Mouse (Mus musculus): ENCODE measurements around the gene Arfip1.

Arfip1 gene

DNA sequence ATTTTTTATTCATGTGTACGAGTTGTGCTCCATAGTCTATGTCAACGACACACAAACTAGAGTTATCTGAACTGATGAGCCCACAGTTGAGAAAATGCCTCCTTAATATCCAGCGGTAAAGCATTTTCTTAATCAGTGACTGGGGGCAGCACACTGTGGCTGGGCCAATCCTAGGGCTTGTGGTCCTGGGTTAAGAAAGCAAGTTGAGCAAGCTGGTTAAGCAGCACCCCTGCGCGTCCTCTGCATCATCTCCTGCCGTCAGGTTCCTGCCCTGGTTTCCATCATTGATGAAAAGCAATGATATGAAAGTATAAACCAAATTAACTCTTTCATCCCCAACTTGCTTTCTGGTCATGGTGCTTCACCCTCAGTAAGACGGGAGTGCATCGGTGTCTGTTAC, 89.8 kb downstream of the Arfip1 start:
- in situ Hi-C loops (cut with MboI; ENCODE audit: low sequenced_read_pairs): no loop called here

DNA sequence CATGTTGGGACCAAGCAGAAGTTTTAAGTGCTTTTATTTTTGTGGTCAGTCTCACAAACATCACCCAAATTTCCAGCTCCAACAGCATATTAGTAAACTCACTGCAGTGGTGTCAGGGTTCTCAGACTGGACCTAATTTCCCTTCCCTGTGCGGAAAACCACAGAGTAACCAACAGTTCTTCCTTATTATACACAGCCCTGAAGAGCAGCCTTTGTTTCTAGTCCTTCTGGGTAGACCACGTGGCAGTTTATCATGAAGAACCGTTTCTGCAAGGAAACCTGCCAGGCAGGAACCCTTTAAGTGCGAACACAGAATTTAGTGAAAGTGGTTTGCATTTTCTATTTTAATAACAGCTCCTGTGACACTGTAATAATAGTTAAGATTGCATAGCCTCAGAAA, 90.3 kb downstream of the Arfip1 start:
- in situ Hi-C loops (cut with MboI; ENCODE audit: low sequenced_read_pairs): no loop called here

DNA sequence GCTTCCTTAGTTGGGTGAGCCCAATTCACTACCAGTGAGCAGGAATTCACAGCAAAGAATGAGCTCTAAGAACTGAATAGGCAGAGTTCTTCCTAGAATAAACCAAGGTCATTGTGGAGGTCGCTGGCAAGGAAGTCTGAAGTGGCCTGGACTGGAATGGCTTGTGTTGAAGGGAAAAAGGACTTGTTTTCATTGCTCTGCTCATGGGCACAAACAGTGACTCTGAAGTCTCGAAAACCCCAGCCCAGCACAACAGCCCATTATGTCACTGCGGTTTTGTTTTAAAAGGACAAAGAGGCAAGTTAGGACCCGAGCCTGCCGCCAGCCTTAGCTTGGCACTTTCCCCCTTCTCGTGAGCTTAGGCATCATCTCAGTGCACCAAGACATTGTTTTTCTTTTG, 93.7 kb downstream of the Arfip1 start:
- in situ Hi-C loops (cut with MboI; ENCODE audit: low sequenced_read_pairs): no loop called here

DNA sequence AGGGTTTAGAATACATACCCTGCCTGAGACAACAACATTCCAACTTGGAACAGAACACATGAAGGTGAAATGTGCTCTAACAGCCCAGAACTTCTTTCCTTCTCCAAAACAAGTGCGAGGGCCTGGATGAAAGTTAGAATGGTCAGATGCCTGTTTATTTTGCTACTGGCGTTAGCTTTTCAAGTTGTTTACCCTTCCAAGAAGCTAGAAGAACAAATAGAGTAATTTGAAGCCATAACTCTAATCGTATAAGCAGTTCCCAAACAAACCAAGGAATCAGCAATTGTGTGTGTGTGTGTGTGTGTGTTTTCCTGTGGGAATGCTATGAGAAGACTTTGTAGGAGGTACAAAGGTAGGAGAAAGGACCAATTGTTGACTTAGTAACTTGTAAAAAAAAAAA, 97.5 kb downstream of the Arfip1 start:
- in situ Hi-C loops (cut with MboI; ENCODE audit: low sequenced_read_pairs): no loop called here

DNA sequence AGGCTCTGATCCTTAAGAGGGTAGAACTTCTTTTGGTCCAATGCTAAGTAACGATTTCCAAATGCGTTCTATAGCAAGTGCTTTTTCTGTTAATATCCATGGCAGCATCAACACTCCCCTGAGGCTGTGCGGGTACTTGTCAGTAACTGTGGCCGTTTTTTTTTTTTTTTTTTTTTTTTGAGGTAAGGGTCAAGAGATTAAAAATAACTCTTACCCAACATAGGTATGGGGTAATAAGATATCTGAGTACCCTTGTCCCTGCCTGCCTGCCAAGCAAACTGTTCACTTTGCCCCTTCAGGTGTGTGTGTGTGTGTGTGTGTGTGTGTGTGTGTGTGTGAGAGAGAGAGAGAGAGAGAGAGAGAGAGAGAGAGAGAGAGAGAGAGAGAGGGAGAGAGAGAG, 98.1 kb downstream of the Arfip1 start:
- in situ Hi-C loops (cut with MboI; ENCODE audit: low sequenced_read_pairs): no loop called here

DNA sequence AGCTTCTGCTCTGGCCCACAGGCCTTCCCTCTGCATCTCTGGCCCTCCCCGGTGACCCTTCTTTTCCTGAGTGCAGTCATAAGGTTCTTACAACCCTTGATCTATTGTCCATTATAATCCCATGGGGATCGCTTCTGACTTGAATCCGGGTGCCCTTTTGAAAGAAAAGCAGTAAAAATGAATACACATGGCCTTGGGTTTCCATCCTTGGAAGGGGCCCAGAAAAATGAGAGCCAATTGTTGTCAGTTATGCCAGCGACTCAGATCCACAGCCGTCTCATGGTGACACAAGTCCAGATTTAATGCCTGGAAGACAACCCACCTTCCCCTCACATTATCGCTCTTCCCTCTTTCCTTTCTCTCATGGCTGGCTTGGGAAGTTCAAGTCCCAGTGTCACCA, 100.3 kb downstream of the Arfip1 start:
- in situ Hi-C loops (cut with MboI; ENCODE audit: low sequenced_read_pairs): no loop called here

DNA sequence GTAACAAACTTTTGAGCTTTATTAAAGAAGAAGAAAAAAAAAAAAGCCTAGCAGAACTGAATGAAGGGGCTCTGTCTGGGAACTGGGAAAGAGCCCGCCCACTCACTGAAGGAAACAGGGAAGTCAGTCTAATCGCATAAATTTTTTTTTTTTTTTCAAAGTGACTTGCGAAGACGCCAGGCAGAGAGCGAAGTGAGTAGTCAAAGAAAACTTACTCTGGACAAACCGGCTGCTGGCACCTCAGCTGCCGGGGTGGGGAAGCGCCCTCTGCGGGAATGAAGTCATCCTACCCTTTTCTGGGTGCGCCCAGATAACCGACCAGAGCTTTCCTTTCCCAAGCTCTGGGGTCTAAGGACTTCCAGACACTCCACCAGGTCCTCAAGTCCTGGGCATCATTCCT, 101.3 kb downstream of the Arfip1 start:
- in situ Hi-C loops (cut with MboI; ENCODE audit: low sequenced_read_pairs): no loop called here

DNA sequence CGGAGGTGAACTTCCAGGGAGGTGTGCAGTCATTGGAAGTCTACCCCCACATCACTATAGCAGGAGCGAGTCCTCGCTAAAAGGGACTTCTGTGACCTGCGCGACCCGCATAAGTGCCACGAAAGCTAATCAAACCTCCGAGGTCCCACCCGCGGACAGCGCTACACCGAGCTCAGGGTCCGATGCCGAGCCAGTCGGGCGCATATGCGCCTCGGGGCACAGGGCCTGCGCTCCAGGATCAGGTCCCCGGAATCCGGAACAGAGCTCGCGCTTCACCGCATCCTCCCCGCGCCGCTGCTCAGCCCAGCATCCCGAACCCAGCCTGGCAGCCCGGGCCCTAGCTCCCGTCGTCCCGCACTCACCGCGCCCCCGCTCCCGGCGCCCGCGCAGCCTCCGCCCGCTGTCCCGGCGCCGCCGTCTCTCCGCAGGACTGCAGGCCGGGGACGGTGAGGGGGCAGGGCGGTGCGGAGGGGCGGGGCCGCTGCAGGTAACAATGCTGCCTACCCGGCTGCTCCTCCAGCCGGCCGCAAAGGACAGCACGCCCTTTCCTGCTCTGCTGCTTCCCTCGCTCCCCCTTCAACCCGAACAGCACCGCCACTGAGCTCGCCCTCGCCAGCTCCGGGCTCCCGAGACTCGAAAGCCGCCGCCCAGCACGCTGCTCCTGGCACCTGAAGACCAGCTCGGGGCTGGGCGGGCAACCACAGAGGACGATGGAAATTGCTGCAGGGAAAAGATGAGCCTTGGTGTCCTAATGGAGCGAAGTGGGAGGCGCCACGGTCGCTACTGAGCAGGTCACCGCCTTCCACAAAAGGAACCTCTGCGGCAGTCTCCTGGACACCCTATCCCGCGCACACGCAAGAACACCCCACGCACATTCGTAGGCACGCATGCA, 102.2 kb downstream of the Arfip1 start, which contains the start of gene Fhdc1:
TSS of gene Fhdc1 (minus strand) at position 424 of the 892 bp plus-strand sequence.
- in situ Hi-C loops (cut with MboI; ENCODE audit: low sequenced_read_pairs): no loop called here

DNA sequence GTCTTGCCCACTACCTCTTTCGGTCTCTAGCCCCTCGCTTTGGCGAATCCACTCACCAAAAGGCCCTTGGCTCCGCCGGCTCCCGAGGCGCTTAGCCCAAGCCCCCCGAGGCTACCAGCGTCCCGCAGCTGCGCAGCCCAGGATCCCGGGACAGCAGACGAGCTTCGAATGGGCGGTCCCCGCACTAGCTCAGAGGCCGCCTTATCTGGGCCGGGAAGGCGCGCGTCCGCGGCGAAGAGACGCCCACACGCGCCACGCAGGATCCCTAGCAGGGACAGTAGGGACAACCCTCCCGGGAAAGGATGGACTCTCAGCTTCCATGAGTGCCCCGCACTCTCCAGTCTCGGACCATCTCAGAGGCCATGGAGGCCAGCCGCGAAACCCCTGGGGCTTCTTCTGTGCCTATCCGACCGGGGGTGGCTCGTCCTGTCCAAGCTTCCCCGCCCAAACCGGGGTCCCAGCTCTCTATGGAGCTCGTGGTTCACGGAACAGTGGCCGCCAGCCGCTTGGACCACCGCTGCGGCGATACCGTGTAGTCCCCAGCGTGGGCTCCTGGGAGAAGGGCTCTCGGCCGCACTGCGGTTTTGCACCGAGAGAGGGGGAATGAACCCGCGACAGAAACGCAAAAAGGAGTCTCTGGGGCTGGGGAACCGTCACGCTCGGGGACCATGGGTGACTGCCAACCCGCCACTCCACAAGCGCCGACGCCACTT, 103.0 kb downstream of the Arfip1 start:
- in situ Hi-C loops (cut with MboI; ENCODE audit: low sequenced_read_pairs): no loop called here

DNA sequence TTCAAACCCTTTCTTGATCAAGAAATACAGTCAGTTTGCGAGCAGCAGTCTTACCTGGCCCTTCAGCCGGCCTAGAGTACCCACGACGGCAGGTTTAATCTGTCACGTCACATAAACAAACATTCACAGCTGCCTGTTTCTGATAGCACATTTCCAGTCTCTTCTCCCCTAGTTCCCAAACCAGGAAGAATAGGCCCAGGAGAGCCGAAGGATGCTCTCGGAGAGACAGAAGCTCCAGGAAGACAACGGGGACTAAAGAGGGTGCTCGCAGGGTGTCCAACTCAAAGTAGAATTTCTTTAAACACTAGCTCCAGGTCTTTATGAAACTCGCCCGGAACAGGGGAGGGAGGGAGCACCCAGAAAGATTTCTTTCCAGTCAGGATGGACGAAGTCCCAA, 103.5 kb downstream of the Arfip1 start:
- in situ Hi-C loops (cut with MboI; ENCODE audit: low sequenced_read_pairs): no loop called here

DNA sequence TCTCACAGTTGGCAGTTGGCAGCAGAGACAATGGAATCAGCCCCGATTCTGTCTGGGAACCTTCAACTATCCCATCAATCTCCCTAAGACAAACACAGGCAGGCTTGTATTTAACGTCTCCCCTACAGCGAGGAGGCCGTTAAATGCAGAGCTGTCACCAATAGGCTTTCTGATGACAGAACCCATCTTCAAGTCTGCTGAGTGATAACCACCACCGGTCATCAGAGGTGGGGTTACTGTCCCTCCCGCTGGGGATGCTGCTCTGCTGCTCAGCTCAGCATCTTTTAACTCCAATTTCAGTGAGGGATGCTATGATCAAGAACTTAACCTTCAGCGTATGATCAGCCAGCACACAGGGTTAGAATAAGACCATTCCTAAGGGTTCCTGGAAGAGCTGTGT, 104.2 kb downstream of the Arfip1 start:
- in situ Hi-C loops (cut with MboI; ENCODE audit: low sequenced_read_pairs): no loop called here

DNA sequence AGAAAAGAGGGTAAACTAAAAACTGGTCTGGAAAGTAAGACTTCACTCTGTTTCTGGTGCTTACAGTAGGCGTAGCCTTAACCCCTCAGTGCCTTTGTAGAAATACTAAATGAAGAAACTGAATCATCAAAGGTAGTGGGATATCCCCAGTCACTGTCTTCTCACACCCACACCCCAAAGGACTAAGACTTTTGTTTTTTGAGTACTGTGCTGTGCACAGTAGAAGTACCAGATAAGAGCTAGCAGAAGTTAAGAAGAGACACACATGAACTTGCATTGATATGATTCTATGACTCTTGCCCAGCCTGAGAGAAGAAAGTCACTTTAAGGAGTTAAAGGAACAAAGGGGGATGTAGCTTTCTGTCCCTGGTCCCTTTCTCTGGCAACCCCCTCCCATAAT, 104.9 kb downstream of the Arfip1 start:
- in situ Hi-C loops (cut with MboI; ENCODE audit: low sequenced_read_pairs): no loop called here

DNA sequence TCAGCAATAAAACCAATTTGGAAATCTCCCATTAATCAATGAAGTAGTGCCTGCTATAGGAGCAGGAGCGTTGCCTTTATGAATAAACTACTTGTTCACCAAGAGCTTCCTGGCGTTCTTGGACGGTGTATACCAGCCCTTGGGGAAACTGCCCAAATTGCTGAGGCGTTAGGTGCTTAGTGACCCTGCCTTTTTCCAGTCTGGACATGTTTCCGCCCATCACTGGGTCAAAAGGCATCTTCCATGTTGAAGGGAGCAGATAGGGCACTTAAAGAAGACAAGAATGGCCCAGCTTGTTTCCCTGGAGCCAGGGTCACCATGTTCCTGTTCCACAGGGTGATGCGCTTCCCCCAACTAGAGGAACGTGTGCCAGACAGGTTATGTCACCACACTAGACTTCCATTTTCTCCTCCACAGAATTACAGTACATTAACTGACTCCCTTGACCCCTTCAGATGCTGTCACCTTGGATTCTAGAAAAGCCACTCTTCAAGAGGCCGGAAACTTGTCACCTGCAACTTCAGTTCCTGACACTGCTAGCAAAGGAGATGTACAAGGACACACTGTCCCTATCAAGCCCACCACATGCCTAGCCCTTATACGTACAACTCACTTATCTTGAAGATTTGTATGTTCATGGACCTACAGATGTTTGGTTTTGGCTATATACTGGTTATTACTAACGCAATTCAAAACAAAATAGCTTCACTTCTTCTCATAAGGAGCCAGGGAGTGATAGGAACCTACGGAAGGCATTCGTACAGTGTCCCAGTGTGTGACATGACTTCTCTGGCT, 107.2 kb downstream of the Arfip1 start:
- in situ Hi-C loops (cut with MboI; ENCODE audit: low sequenced_read_pairs): no loop called here

DNA sequence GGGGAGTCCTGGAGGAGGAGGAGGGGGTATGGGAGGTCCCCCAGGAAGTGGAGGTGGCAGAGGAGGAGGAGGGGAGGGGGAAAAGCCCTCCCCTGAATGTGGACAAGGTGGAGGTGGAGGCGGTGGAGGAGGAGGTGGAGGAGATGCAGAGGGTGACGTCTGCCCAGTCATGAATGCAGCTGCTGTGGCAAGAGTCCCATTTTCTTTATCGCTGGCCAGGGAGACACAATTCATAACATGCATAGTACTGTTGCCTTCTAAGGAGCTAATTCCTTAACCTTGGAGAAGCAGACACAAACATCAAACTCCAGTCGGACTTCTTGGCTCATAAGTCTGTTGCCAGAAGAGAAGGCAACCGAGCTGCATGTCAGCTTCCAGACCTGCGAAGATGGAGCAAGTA, 108.0 kb downstream of the Arfip1 start:
- in situ Hi-C loops (cut with MboI; ENCODE audit: low sequenced_read_pairs): no loop called here

DNA sequence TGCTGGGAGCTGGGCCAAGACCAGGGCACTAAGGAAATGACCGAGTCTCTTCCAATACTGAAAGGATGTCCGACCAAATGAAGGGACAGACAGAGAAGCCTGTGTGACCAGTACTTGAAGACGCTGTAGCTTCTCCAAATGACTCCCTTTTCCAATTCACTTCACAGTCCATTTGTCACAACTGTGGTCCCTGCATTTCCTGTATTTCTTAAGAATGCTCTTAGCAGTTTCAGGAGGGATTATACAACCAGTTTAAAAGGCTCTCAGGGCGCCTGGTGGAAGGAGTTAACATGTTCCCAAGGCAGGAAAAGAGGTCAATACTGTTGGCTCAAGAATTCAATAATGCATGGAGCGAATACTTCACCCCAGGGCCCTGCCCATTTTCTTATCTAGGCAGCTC, 109.5 kb downstream of the Arfip1 start:
- in situ Hi-C loops (cut with MboI; ENCODE audit: low sequenced_read_pairs): no loop called here

DNA sequence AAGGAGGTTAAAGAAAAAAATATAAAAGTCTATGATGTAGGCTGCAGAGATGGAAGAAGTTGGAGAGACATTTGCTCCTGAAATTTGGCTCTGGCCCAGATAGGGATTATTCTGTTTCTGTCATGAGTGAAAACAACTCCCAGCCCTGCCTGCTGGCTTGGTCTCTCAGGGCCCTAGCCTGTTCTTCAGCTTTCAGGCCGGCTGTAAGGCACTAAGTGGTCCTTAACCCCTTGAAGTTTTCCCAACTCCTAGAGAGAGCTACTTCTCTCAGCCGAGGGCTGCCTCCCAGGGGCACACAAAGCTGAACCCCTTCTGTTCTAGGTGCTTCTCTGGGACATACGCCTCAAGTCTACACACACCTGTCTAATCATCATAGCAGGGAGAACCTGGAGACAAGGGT, 109.9 kb downstream of the Arfip1 start:
- in situ Hi-C loops (cut with MboI; ENCODE audit: low sequenced_read_pairs): no loop called here

DNA sequence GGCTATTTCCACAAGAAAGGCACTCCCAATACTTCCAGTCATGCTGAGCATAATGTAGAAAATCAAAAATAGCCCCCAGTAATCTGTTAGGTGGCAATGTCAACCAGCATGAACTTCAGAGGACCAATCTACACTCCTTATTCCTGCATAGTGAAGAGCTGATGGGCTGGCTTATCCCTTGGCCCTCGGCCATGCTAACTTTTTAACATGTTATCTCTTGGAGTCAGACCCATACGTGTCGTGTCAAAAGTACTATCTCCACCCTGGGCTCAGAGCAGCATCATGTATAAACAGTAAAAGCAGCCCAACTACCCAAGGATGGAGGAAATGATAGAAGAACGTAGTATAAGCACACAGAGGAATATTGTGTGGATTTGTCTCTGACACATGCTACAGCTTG, 111.3 kb downstream of the Arfip1 start:
- in situ Hi-C loops (cut with MboI; ENCODE audit: low sequenced_read_pairs): no loop called here

DNA sequence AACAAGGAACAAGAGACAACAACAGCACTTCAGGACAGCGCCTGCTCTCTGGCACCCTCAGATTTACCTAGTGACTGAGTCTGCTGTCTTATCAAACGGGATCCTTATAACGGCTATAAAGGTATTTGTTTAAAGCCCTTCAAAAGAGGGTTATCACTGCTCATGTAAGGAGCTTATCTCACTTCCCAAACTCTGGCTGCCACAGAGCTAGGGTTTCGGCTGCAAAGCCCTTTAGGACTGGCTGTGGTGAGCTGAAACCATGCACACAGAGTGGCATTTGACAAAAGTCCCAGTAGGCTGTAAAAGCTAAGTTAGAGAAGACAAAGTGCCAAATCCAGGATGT, 114.3 kb downstream of the Arfip1 start:
- in situ Hi-C loops (cut with MboI; ENCODE audit: low sequenced_read_pairs): no loop called here

DNA sequence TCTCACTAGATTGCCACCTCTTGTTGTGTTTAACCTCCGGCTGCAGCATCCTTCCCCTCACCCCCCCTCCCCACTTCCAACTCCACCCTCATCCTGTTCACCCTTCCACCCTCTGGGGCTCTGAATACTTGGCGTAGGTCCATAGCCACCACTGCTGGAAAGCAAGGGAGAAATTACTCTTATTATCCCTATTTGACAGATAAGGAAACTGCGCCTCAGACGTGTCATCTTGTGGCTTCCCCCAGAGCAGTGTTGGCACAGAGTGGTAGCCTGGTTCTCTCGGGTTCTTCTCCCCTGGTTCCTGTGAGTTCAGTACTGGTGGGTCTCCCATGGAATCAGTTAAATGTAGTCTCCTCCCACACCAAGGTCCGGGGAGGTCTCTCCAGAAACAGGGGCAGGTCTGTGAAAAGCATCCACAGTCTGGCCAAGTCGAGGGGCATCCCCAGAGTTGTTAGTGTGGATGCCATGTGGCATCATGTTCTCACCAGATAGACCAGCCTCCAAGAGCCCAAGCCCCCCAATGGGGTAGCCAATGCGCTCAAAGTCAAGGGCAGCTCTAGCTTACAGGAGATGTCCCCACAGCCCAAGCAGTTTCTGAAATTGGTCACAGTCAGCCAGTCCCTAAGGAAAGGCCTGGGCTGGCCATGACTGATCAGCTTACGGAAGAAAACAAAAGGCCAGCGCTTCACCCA, 114.9 kb downstream of the Arfip1 start:
- in situ Hi-C loops (cut with MboI; ENCODE audit: low sequenced_read_pairs): no loop called here

DNA sequence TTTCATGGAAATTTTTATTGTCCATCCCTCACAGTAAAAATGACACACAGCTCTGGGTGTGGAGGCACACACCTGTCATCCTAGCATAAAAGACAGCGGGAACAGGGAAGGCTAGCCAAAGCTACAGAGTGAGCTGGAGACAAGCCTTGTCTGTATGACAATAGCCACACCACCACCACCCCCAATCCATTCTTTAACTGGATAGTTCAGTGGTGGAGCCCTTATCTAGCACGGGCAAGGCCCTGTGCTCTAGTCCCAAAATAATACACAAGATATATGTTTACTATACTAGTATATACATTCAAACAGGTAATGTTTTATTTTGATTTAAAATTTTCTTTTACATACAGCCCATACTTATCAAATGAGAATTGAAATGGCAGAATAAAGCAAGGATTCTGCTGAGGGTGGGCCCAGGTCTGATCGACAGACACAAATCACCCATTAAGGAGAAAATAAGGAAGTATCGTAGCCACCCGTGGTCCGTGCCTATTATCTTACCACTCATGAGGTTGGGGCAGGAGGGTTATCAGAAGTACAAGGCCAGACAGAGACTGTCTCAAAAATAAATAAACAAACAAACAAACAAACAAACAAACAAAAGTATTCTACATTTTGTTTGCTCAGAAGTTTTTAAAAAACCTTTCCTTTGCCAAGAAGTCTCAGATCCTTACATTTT, 116.5 kb downstream of the Arfip1 start:
- in situ Hi-C loops (cut with MboI; ENCODE audit: low sequenced_read_pairs): no loop called here

Measured in CH12F3 (cell line).